ENCODE assay signal across 12 mouse cellular contexts in genomic region chr11:50492399-50493122, GRCm38 (mm10).
DNase-seq lines count a peak whose midpoint lies in the region; ATAC-seq lines count a peak whose summit lies in the region.
"Had no signal": no experiment of that assay in that cellular context is flagged by ENCODE, and none has a peak within 500 bp of the region (broad histone marks: within the 10 kb centered on the region; RNA-seq: fewer than 3 reads in every experiment).

No protein-coding gene starts in this region.

- H3K4me2 ChIP-seq in forebrain, embryonic 13.5 days = peak overlapping the region; percentile 24
- no peak overlapping the region for H3K4me2 ChIP-seq in neural tube, embryonic 15.5 days
- H3K4me2 ChIP-seq: heart, embryonic 12.5 days had no signal

- peak overlapping the region; percentile 94 for H3K27ac ChIP-seq in forebrain, embryonic 13.5 days
- H3K27ac ChIP-seq in neural tube, embryonic 15.5 days (replicated peaks) = peak overlapping the region; percentile 38; the same call in 1 of the 2 replicates

- peak; percentile 96 for ATAC-seq in forebrain, embryonic 13.5 days
- no peak for ATAC-seq in neural tube, embryonic 15.5 days (ENCODE audit: low FRiP score)

- H3K36me3 ChIP-seq in forebrain, embryonic 13.5 days (ENCODE audit: poor library complexity, severe bottlenecking) = no peaks in the 10 kb centered on the region
- no peaks in the 10 kb centered on the region for H3K36me3 ChIP-seq in neural tube, embryonic 15.5 days
- H3K36me3 ChIP-seq: heart, embryonic 12.5 days had no signal

- no peaks in the 10 kb centered on the region for H3K27me3 ChIP-seq in forebrain, embryonic 13.5 days
- H3K27me3 ChIP-seq in neural tube, embryonic 15.5 days (replicated peaks) = no peaks in the 10 kb centered on the region
- H3K27me3 ChIP-seq: heart, embryonic 12.5 days had no signal

- 12% methylated on average over 5 of the region's 5 CpGs for WGBS in forebrain, embryonic 13.5 days
- WGBS in neural tube, embryonic 15.5 days = 15% methylated on average over 5 of the region's 5 CpGs

- no peak overlapping the region for H3K4me3 ChIP-seq in forebrain, embryonic 13.5 days
- H3K4me3 ChIP-seq in neural tube, embryonic 15.5 days (replicated peaks) = no peak overlapping the region
- H3K4me3 ChIP-seq: heart, embryonic 12.5 days had no signal

- DNase-seq in layer of hippocampus, adult 18-20 months (ENCODE audit: low spot score in 2 of 2) = peak; percentile 18 to 46
- no peak for DNase-seq in layer of hippocampus, adult 9-10 months (ENCODE audit: low spot score)
- DNase-seq in layer of hippocampus, adult 9-11 months = peak; percentile 31
- DNase-seq in right cerebral cortex, postnatal 4 days = no peak
- no peak for DNase-seq in embryo, embryonic 10.5 days (ENCODE audit: low spot score)
- DNase-seq in adipocyte (ENCODE audit: low spot score) = no peak
- DNase-seq: B cell, adult 2 months; liver; lung, postnatal 14 days had no signal

- H3K9ac ChIP-seq in forebrain, embryonic 13.5 days = no peak overlapping the region
- H3K9ac ChIP-seq in neural tube, embryonic 15.5 days (replicated peaks) = no peak overlapping the region
- H3K9ac ChIP-seq: heart, embryonic 12.5 days had no signal

- no peaks in the 10 kb centered on the region for H3K9me3 ChIP-seq in forebrain, embryonic 13.5 days (replicated peaks)
- no peaks in the 10 kb centered on the region for H3K9me3 ChIP-seq in neural tube, embryonic 15.5 days (replicated peaks)
- H3K9me3 ChIP-seq: heart, embryonic 12.5 days had no signal

- H3K4me1 ChIP-seq in forebrain, embryonic 13.5 days = peaks cover 25% of the 10 kb centered on the region
- peaks cover 8% of the 10 kb centered on the region for H3K4me1 ChIP-seq in neural tube, embryonic 15.5 days
- H3K4me1 ChIP-seq: heart, embryonic 12.5 days had no signal

Comparison
In these comparisons a context has a peak if more than half of its experiments do, and no peak if none do; other contexts are left out.
1. DNase-seq: peak in layer of hippocampus, adult 18-20 months (2 of 2) and layer of hippocampus, adult 9-11 months (single experiment); none in layer of hippocampus, adult 9-10 months (single experiment), right cerebral cortex, postnatal 4 days (single experiment), embryo, embryonic 10.5 days (single experiment) and adipocyte (single experiment).